Mouse (Mus musculus): ENCODE results near the gene Fgfr2. TPM values are rescaled to one million over a fixed set of nuclear protein-coding genes. Genes with fewer than 3 reads are reported as not detected.

The Fgfr2 gene
- polyA plus RNA-seq, 1 experiment from 2014 or later = 104 TPM

- H3K9me3 ChIP-seq = no peaks in the 10 kb centered on the region
- H3K9ac ChIP-seq = no peak overlapping the region
- 79% methylated on average over 9 of the region's 9 CpGs for WGBS
- H3K36me3 ChIP-seq = no peaks in the 10 kb centered on the region
- no peaks in the 10 kb centered on the region for H3K27me3 ChIP-seq (replicated peaks)
- no peak overlapping the region for H3K27ac ChIP-seq
- H3K4me2 ChIP-seq = no peak overlapping the region
- no peak for ATAC-seq (ENCODE audit: insufficient read depth, low FRiP score, low read depth)
- H3K4me1 ChIP-seq = peaks cover 2% of the 10 kb centered on the region; the same call in 1 of the 2 replicates
- no peak overlapping the region for H3K4me3 ChIP-seq (replicated peaks)
Observed at GRCm38 (mm10) chr7:130374311-130374710, 2748.8 kb downstream of the Fgfr2 start.

- no peak for ATAC-seq (ENCODE audit: insufficient read depth, low FRiP score, low read depth)
- Histone ChIP-seq H3K27ac (no peak overlapping the region), H3K36me3 (no peaks in the 10 kb centered on the region), H3K9ac (no peak overlapping the region), H3K4me1 (peaks cover 7% of the 10 kb centered on the region; the same call in 1 of the 2 replicates), H3K9me3 (no peaks in the 10 kb centered on the region), H3K4me3 (replicated peaks) (no peak overlapping the region), H3K4me2 (0 out of 2 replicates have a peak overlapping the region, but pooled peaks have one; percentile 9), H3K27me3 (replicated peaks) (no peaks in the 10 kb centered on the region)
- WGBS = 42% methylated on average over 24 of the region's 24 CpGs
Observed at GRCm38 (mm10) chr7:130368827-130369641, 2754.1 kb downstream of the Fgfr2 start.

GRCm38 (mm10) chr7:130368036-130368826 is 2754.9 kb downstream of the Fgfr2 start:
- Histone ChIP-seq H3K27me3 (replicated peaks) (no peaks in the 10 kb centered on the region), H3K9me3 (no peaks in the 10 kb centered on the region), H3K27ac (no peak overlapping the region), H3K9ac (no peak overlapping the region), H3K4me2 (0 out of 2 replicates have a peak overlapping the region, but pooled peaks have one; percentile 9), H3K4me1 (peaks cover 7% of the 10 kb centered on the region; the same call in 1 of the 2 replicates), H3K4me3 (replicated peaks) (no peak overlapping the region), H3K36me3 (no peaks in the 10 kb centered on the region)
- no peak for ATAC-seq (ENCODE audit: insufficient read depth, low FRiP score, low read depth)
- WGBS = 57% methylated on average over 13 of the region's 13 CpGs

GRCm38 (mm10) chr7:130367222-130368035 is 2755.7 kb downstream of the Fgfr2 start:
- 42% methylated on average over 12 of the region's 12 CpGs for WGBS
- ATAC-seq (ENCODE audit: insufficient read depth, low FRiP score, low read depth) = no peak
- Histone ChIP-seq H3K36me3 (no peaks in the 10 kb centered on the region), H3K4me3 (replicated peaks) (no peak overlapping the region), H3K27ac (no peak overlapping the region), H3K27me3 (replicated peaks) (no peaks in the 10 kb centered on the region), H3K4me1 (peaks cover 7% of the 10 kb centered on the region; the same call in 1 of the 2 replicates), H3K4me2 (no peak overlapping the region), H3K9ac (no peak overlapping the region), H3K9me3 (no peaks in the 10 kb centered on the region)

- Histone ChIP-seq H3K9ac (no peak overlapping the region), H3K27me3 (replicated peaks) (no peaks in the 10 kb centered on the region), H3K9me3 (no peaks in the 10 kb centered on the region), H3K4me3 (replicated peaks) (no peak overlapping the region), H3K4me2 (no peak overlapping the region), H3K4me1 (peaks cover 7% of the 10 kb centered on the region; the same call in 1 of the 2 replicates), H3K36me3 (no peaks in the 10 kb centered on the region), H3K27ac (no peak overlapping the region)
- no peak for ATAC-seq (ENCODE audit: insufficient read depth, low FRiP score, low read depth)
- 92% methylated on average over 10 of the region's 10 CpGs for WGBS
Observed at GRCm38 (mm10) chr7:130365711-130366110, 2757.4 kb downstream of the Fgfr2 start.

- no peaks in the 10 kb centered on the region for H3K4me1 ChIP-seq
- H3K4me3 ChIP-seq (replicated peaks) = no peak overlapping the region
- no peaks in the 10 kb centered on the region for H3K36me3 ChIP-seq
- no peaks in the 10 kb centered on the region for H3K9me3 ChIP-seq
- no peak for ATAC-seq (ENCODE audit: insufficient read depth, low FRiP score, low read depth)
- 64% methylated on average over 6 of the region's 6 CpGs for WGBS
- no peak overlapping the region for H3K4me2 ChIP-seq
- H3K27me3 ChIP-seq (replicated peaks) = no peaks in the 10 kb centered on the region
- peak overlapping the region; percentile 69 for H3K27ac ChIP-seq
- H3K9ac ChIP-seq = no peak overlapping the region
Observed at GRCm38 (mm10) chr7:130340412-130341152, 2782.6 kb downstream of the Fgfr2 start.

GRCm38 (mm10) chr7:130337601-130338000 is 2785.5 kb downstream of the Fgfr2 start:
- Histone ChIP-seq H3K4me1 (no peaks in the 10 kb centered on the region), H3K4me3 (replicated peaks) (no peak overlapping the region), H3K9ac (no peak overlapping the region), H3K4me2 (no peak overlapping the region), H3K27me3 (replicated peaks) (no peaks in the 10 kb centered on the region), H3K9me3 (no peaks in the 10 kb centered on the region), H3K27ac (no peak overlapping the region), H3K36me3 (no peaks in the 10 kb centered on the region)
- ATAC-seq (ENCODE audit: insufficient read depth, low FRiP score, low read depth) = no peak
- WGBS = 90% methylated on average over 7 of the region's 7 CpGs

- peak overlapping the region; percentile 73 for H3K27ac ChIP-seq
- H3K4me1 ChIP-seq = no peaks in the 10 kb centered on the region
- ATAC-seq (ENCODE audit: insufficient read depth, low FRiP score, low read depth) = peak; percentile 53
- H3K4me2 ChIP-seq = no peak overlapping the region
- 33% methylated on average over 4 of the region's 4 CpGs for WGBS
- no peaks in the 10 kb centered on the region for H3K36me3 ChIP-seq
- no peak overlapping the region for H3K9ac ChIP-seq
- H3K4me3 ChIP-seq (replicated peaks) = no peak overlapping the region
- H3K27me3 ChIP-seq (replicated peaks) = no peaks in the 10 kb centered on the region
- H3K9me3 ChIP-seq = no peaks in the 10 kb centered on the region
Observed at GRCm38 (mm10) chr7:130335440-130336051, 2787.6 kb downstream of the Fgfr2 start.

- Histone ChIP-seq H3K4me1 (peaks cover 4% of the 10 kb centered on the region), H3K9me3 (no peaks in the 10 kb centered on the region), H3K9ac (no peak overlapping the region), H3K36me3 (no peaks in the 10 kb centered on the region), H3K4me3 (replicated peaks) (no peak overlapping the region), H3K4me2 (no peak overlapping the region), H3K27ac (no peak overlapping the region), H3K27me3 (replicated peaks) (0 out of 2 replicates have a peak, but pooled peaks cover 4% of the 10 kb centered on the region)
- 83% methylated on average over 11 of the region's 11 CpGs for whole genome bisulfite sequencing
- no peak for ATAC-seq (ENCODE audit: insufficient read depth, low FRiP score, low read depth)
Observed at GRCm38 (mm10) chr7:130332515-130333220, 2790.5 kb downstream of the Fgfr2 start.

GRCm38 (mm10) chr7:130327603-130328365 is 2795.4 kb downstream of the Fgfr2 start:
- ATAC-seq (ENCODE audit: insufficient read depth, low FRiP score, low read depth) = no peak
- Histone ChIP-seq H3K27me3 (replicated peaks) (0 out of 2 replicates have a peak, but pooled peaks cover 4% of the 10 kb centered on the region), H3K9me3 (no peaks in the 10 kb centered on the region), H3K36me3 (no peaks in the 10 kb centered on the region), H3K27ac (no peak overlapping the region), H3K4me2 (peak overlapping the region; percentile 25; the same call in 1 of the 2 replicates), H3K4me1 (peaks cover 20% of the 10 kb centered on the region), H3K9ac (no peak overlapping the region), H3K4me3 (replicated peaks) (no peak overlapping the region)
- 21% methylated on average over 15 of the region's 15 CpGs for WGBS
